Mouse (Mus musculus) forebrain, postnatal 0 days (tissue): ENCODE data around the gene Ttll8. TPM values are rescaled to one million over a fixed set of nuclear protein-coding genes. Genes with fewer than 3 reads are reported as not detected.
A peak's percentile ranks its signal among the peaks of the same experiment; 100 is the strongest.

Experiments
- ATAC-seq: fragments of 200-750 bp; cut with Nextera tagmentation; 2 replicates; pipeline ENCODE4 v1.8.0; 2017; ENCODE audit warnings: mild to moderate bottlenecking, moderate library complexity
- DNase-seq: peaks from one replicate; pipeline ENCODE4 v3.0.0-alpha.2; 2015
- H3K27ac ChIP-seq: fragments of 300-500 bp; sonication (generic); 2 replicates; pipeline ENCODE4 v1.5.1; 2014; ENCODE audit warnings: low read depth, mild to moderate bottlenecking, antibody characterized with exemption, low read length, moderate library complexity, mixed read lengths
- H3K27me3 ChIP-seq: fragments of 300-500 bp; sonication (generic); 2 replicates; pipeline ENCODE4 v1.6.1; 2014; ENCODE audit warnings: mild to moderate bottlenecking, low read length, mixed read lengths; ENCODE audit not compliant: insufficient read depth
- H3K36me3 ChIP-seq: fragments of 300-500 bp; sonication (generic); 2 replicates; pipeline ENCODE4 v1.6.1; 2014; ENCODE audit warnings: mild to moderate bottlenecking, moderate library complexity; ENCODE audit not compliant: insufficient read depth
- H3K4me1 ChIP-seq: fragments of 300-500 bp; sonication (generic); 2 replicates; pipeline ENCODE4 v1.6.1; 2014; ENCODE audit warnings: antibody characterized with exemption; ENCODE audit not compliant: insufficient read depth
- H3K4me2 ChIP-seq: fragments of 300-500 bp; sonication (generic); 2 replicates; pipeline ENCODE4 v1.6.1; 2014; ENCODE audit warnings: low read depth, mild to moderate bottlenecking, moderate library complexity
- H3K4me3 ChIP-seq: fragments of 300-500 bp; sonication (generic); 2 replicates; pipeline ENCODE4 v1.5.1; 2014; ENCODE audit warnings: low read depth, low read length, mixed read lengths
- H3K9ac ChIP-seq: fragments of 300-500 bp; sonication (generic); 2 replicates; pipeline ENCODE4 v1.6.1; 2014; ENCODE audit warnings: mild to moderate bottlenecking
- H3K9me3 ChIP-seq: fragments of 300-500 bp; sonication (generic); 2 replicates; pipeline ENCODE4 v1.6.1; 2016; ENCODE audit warnings: low read length
- CTCF ChIP-seq: sonication (generic); IDR thresholded peaks from 2 replicates; pipeline ENCODE4 v1.5.1; 2016; ENCODE audit warnings: antibody characterized with exemption, control low read depth, low read depth
- WGBS: fragments of 180-500 bp; shearing (Covaris S2); extraction: QIAGEN DNeasy Blood & Tissue Kit; methylation state at CpG from one replicate; pipeline ENCODE4 v1.1.7; 2014; 5-methylcytosine and 5-hydroxymethylcytosine counted together
- polyA plus RNA-seq: library from polyadenylated mRNA; unstranded; fragments of >200 nt; fragmentation: Nextera tagmentation; extraction: Ambion mirVana; gene quantifications from 2 replicates; pipeline ENCODE4 v1.2.1, GENCODE M21; 2015
- total RNA-seq: library from RNA; depleted of rRNA; stranded (reverse); fragments of >200 nt; gene quantifications from 2 replicates; pipeline ENCODE4 v1.2.3, GENCODE M21; 2014

Gene Ttll8
- total and polyA plus RNA-seq, 2 experiments from 2014 or later, result 0.29 to 0.52 TPM

- Histone ChIP-seq H3K4me3 (no peak overlapping the region), H3K27ac (peak overlapping the region; percentile 41; the same call in 1 of the 2 replicates), H3K4me1 (no peaks in the 10 kb centered on the region), H3K36me3 (no peaks in the 10 kb centered on the region), H3K9me3 (no peaks in the 10 kb centered on the region), H3K4me2 (no peak overlapping the region), H3K27me3 (no peaks in the 10 kb centered on the region), H3K9ac (no peak overlapping the region)
- ATAC-seq (no peak), DNase-seq (no peak)
- no peak for TF ChIP-seq CTCF
- WGBS, result 5% methylated on average over 3 of the region's 3 CpGs
Observed at GRCm38 (mm10) chr15:88979138-88979446, 24.9 kb upstream of the Ttll8 start.

GRCm38 (mm10) chr15:88978281-88979137, 24.3 kb upstream of the Ttll8 start, which contains the start of gene Mlc1:
TSS of gene Mlc1 (minus strand) at chr15:88979007.
- peak within 1 kb of the TSS; percentile 27 for H3K4me2 ChIP-seq
- peak within 1 kb of the TSS; percentile 19 for H3K4me3 ChIP-seq
- peak within 1 kb of the TSS; percentile 41; the same call in 1 of the 2 replicates for H3K27ac ChIP-seq
- 10% methylated on average over 10 of the region's 10 CpGs for WGBS
- no peaks in the 10 kb centered on the region for H3K36me3 ChIP-seq
- H3K9ac ChIP-seq, result no peak within 1 kb of the TSS
- H3K4me1 ChIP-seq, result no peaks in the 10 kb centered on the region
- no peaks in the 10 kb centered on the region for H3K27me3 ChIP-seq
- ATAC-seq (peak; percentile 96), DNase-seq (peak; percentile 71)
- no peak for TF ChIP-seq CTCF
- no peaks in the 10 kb centered on the region for H3K9me3 ChIP-seq

GRCm38 (mm10) chr15:88972300-88972699, 18.1 kb upstream of the Ttll8 start:
- WGBS, result 95% methylated on average over 4 of the region's 4 CpGs
- DNase-seq (no peak), ATAC-seq (no peak)
- no peaks in the 10 kb centered on the region for H3K9me3 ChIP-seq
- no peaks in the 10 kb centered on the region for H3K4me1 ChIP-seq
- H3K9ac ChIP-seq, result no peak overlapping the region
- TF ChIP-seq CTCF, result no peak
- H3K27me3 ChIP-seq, result no peaks in the 10 kb centered on the region
- H3K4me3 ChIP-seq, result no peak overlapping the region
- no peak overlapping the region for H3K27ac ChIP-seq
- H3K4me2 ChIP-seq, result no peak overlapping the region
- no peaks in the 10 kb centered on the region for H3K36me3 ChIP-seq

- ATAC-seq, result no peak
- no peaks in the 10 kb centered on the region for H3K9me3 ChIP-seq
Observed at GRCm38 (mm10) chr15:88964070-88964578, 9.9 kb upstream of the Ttll8 start.

GRCm38 (mm10) chr15:88957522-88957921, 3.3 kb upstream of the Ttll8 start:
- no peak for TF ChIP-seq CTCF
- no peak overlapping the region for H3K9ac ChIP-seq
- H3K4me3 ChIP-seq, result no peak overlapping the region
- DNase-seq (no peak), ATAC-seq (no peak)
- H3K4me1 ChIP-seq, result 0 out of 2 replicates have a peak, but pooled peaks cover 5% of the 10 kb centered on the region
- H3K27ac ChIP-seq, result no peak overlapping the region
- no peaks in the 10 kb centered on the region for H3K36me3 ChIP-seq
- H3K27me3 ChIP-seq, result no peaks in the 10 kb centered on the region
- no peaks in the 10 kb centered on the region for H3K9me3 ChIP-seq
- H3K4me2 ChIP-seq, result no peak overlapping the region
- WGBS, result 81% methylated on average over 4 of the region's 4 CpGs

More at GRCm38 (mm10) chr15:88964070-88964578, 9.9 kb upstream of the Ttll8 start:
- Histone ChIP-seq H3K9ac (no peak overlapping the region), H3K27ac (no peak overlapping the region), H3K4me2 (no peak overlapping the region), H3K4me3 (no peak overlapping the region), H3K27me3 (no peaks in the 10 kb centered on the region), H3K4me1 (no peaks in the 10 kb centered on the region), H3K36me3 (no peaks in the 10 kb centered on the region)
- WGBS, result 97% methylated on average over 2 of the region's 2 CpGs
- DNase-seq, result no peak
- no peak for TF ChIP-seq CTCF

GRCm38 (mm10) chr15:88955342-88955741, 1.1 kb upstream of the Ttll8 start:
- ATAC-seq, result no peak
- Histone ChIP-seq H3K4me2 (no peak overlapping the region), H3K9me3 (no peaks in the 10 kb centered on the region), H3K4me1 (0 out of 2 replicates have a peak, but pooled peaks cover 5% of the 10 kb centered on the region), H3K27ac (no peak overlapping the region), H3K9ac (no peak overlapping the region), H3K36me3 (no peaks in the 10 kb centered on the region), H3K27me3 (no peaks in the 10 kb centered on the region), H3K4me3 (no peak overlapping the region)
- TF ChIP-seq CTCF, result no peak
- WGBS, result 86% methylated on average over 6 of the region's 6 CpGs
- DNase-seq, result no peak

GRCm38 (mm10) chr15:88951246-88951645, 3.0 kb downstream of the Ttll8 start:
- 69% methylated on average over 4 of the region's 4 CpGs for WGBS
- DNase-seq (no peak), ATAC-seq (no peak)
- Histone ChIP-seq H3K4me3 (no peak overlapping the region), H3K4me1 (0 out of 2 replicates have a peak, but pooled peaks cover 5% of the 10 kb centered on the region), H3K4me2 (no peak overlapping the region), H3K36me3 (no peaks in the 10 kb centered on the region), H3K9ac (no peak overlapping the region), H3K27ac (no peak overlapping the region), H3K9me3 (no peaks in the 10 kb centered on the region), H3K27me3 (no peaks in the 10 kb centered on the region)
- TF ChIP-seq CTCF, result no peak
